Mouse (Mus musculus) G1E (cell line): ENCODE measurements around the gene Rbm48.

Experiments
- CTCF ChIP-seq: IDR thresholded peaks from 2 replicates; pipeline ENCODE4 v1.5.1; 2012; ENCODE audit warnings: low read depth, low read length, inconsistent platforms, mixed read lengths
- GATA1 ChIP-seq: IDR thresholded peaks from 2 replicates; pipeline ENCODE4 v1.6.1; 2012; ENCODE audit warnings: borderline replicate concordance, low read length, inconsistent platforms, mixed read lengths
- GATA2 ChIP-seq: IDR thresholded peaks from 2 replicates; pipeline ENCODE4 v1.6.1; 2012; ENCODE audit warnings: low read depth, low read length, inconsistent platforms, borderline replicate concordance
- POLR2AphosphoS5 ChIP-seq: IDR thresholded peaks from 2 replicates; pipeline ENCODE4 v1.6.1; 2012; ENCODE audit warnings: low read depth, low read length, inconsistent platforms; ENCODE audit not compliant: insufficient replicate concordance
- TAL1 ChIP-seq: conservative IDR thresholded peaks from 2 replicates; pipeline ENCODE4 v1.6.1; 2012; ENCODE audit warnings: low read depth, low read length, inconsistent platforms, mixed read lengths

GRCm38 (mm10) chr5:3596399-3596766, at the start of gene Rbm48:
- TF ChIP-seq CTCF (peak; percentile 85), GATA1 (no peak), TAL1 (no peak), POLR2AphosphoS5 (no peak), GATA2 (no peak)
